Mouse (Mus musculus) liver, postnatal 0 days (tissue): Measurements from ENCODE around the gene 9030025P20Rik.
"Not testable (repeated sequence)": the region's sequence is repeated elsewhere in the genome, so short reads cannot be mapped to it uniquely, and the experiment has no call there.

Experiments used
- CTCF ChIP-seq: sonication (generic); IDR thresholded peaks from 2 replicates; pipeline ENCODE4 v1.5.1; 2016; ENCODE audit warnings: antibody characterized with exemption, low read depth
- EP300 ChIP-seq: IDR thresholded peaks from 2 replicates; pipeline ENCODE4 v1.6.1; 2016; ENCODE audit warnings: antibody characterized with exemption, low read depth, mild to moderate bottlenecking

- not testable (repeated sequence) for TF ChIP-seq CTCF, EP300
These were observed 43.0 kb upstream of the 9030025P20Rik start for GRCm38 (mm10) chr17:14935280-14935679.
